Mouse (Mus musculus): ENCODE measurements around the gene Gramd1b.

Gene Gramd1b

DNA sequence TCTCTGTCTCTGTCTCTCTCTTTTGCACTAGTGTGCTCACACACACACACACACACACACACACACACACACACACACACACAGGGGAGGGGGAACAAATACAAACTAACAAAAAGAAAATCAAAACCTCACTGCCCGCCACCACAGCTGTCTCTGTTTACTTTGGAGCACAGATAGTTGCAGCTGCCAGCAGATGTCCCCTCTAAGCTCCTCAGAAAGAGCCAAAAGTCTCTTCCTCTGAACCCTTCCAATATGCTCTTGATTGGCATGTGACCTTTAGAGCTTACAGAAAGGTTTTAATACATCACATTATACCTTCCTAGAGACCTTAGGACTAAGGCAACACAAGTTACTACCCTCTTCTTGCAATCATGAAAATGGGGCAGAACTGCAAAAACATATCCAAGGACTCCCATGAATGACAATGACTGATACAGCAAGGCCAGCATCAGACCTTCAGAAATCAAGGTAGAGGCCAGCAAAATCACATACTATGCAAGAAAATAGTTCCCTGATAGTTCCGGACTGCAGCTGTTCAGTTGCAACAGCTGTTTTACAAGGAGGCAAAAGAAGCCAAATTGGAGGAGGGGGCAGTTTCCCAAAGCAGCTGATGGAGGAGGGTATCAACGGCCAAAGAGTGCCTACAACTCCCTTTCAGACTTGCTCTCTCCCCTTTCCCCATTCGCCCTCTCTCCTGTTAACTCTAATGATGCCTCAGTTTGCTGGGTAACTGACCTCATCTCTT lies 72.5 kb downstream of the Gramd1b start:
- DNase-seq (ENCODE audit: low spot score in 2 of 2), result no peak

DNA sequence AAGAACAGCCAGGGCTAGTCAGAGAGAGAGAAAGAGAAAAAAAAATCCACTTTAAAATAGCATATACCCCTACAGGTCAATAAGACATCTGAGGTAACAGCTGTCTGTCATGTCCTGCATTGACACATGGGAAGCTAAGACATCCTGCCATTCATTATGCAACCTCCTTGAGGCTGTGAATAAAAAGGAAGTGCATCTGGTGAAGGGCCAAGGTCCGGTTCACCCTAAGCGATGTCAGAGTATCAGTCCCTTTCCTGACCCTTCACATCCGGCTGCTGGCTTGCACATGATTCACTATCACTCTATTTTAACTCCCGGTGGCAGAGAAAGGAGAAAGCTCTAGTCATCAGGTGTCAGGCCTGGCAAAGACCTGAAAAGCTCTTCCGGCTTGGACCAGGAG lies 73.7 kb downstream of the Gramd1b start:
- no peak for DNase-seq (ENCODE audit: low spot score in 2 of 2)

DNA sequence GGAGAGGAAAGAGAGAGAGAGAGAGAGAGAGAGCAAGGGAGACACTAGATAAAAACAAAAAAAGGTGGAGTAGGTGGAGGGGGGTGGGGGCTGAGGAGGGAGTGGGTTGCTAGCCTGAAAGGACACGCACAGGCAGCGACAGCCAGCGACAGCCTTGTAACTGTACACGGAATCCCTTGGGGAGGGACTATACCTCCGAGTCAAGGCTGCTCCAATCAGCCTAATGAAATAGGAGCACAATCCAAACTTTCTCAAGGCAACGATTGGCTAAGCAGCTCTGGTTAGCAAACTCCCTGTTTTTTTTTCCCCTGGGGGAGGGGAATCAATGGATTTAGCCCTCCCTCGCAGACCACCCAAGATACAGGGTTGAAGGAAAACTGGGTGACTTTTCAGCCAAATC lies 75.0 kb downstream of the Gramd1b start:
- peak in 1 of 2 experiments; percentile 22 for DNase-seq (ENCODE audit: low spot score in 2 of 2)

DNA sequence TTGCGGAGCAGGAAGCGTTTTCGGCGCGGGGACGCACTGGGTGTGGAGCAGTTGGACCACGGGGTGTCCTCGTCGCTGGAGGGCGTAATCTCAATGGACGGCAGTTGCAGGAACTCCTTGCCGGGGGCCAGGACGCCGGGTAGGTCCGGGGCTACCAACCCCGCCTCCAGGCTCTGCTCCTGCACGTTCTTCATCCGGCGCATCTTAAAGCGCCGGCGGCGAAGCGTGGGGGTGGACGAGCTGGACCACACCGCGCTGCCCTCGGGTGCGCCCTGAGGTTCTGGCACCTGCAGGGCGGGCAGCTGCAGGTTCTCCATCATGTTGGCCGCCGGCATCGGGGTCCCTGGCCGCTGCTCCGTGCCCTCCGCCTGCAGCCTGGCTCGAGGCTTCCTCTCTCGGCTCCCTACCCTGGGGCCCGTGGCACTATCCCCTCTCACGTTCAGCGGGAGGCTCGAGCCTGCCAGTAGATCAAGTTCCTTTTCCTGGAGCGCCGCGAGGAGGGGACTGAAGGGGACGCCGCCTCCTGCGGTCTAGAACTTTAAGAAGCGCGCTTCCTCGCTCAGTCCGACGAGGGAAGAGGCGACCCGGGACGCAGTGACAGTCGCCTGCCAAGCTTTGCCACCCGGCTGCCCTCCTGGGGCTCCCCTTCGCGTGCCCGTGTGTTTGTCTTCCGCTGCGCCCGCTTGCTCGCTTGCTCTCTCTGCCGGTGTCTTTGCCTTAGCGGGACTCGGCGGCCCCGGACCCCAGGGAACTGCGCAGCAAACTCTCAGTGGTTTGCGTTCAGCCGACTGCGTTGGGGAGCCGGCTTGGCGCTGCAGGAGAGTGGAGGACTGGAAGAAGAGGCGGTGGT lies 75.6 kb downstream of the Gramd1b start:
- DNase-seq (ENCODE audit: low spot score in 2 of 2), result peak; percentile 18 to 19

DNA sequence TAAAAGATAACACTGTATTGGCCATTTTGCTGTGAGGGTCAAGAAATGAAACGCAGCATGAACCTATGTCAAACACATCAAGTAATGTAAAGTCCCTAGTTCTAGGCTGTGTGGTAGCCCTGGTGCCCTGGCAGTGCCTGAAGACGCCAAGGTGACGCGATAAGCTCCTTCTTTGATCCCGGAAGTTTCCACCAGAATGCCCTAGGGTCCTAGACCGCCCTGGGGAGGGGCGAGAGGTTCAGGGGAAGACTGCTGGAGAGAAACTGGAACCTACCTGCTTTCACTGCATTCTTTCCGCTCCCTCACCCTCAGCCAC lies 76.2 kb downstream of the Gramd1b start:
- DNase-seq (ENCODE audit: low spot score in 2 of 2), result no peak

DNA sequence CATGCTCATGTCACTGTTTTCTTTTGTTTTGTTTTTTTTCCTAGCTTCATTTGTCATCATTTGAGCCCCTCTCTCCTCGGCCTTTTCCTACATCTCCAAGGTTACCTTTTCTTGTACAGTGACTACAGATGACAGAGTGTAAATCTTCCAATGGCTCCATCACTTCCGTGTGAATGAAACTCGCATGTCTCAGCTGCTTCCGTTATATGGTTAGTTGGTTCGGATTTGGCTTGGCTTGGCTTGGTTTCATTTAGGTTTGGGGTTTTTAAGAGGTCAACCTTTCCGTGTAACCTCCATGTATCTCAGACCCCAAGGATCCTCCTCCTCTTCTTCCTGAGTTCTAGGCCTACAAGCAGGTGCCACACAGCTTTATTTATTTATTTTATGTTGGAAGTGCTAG lies 77.3 kb downstream of the Gramd1b start:
- no peak for DNase-seq (ENCODE audit: low spot score in 2 of 2)

DNA sequence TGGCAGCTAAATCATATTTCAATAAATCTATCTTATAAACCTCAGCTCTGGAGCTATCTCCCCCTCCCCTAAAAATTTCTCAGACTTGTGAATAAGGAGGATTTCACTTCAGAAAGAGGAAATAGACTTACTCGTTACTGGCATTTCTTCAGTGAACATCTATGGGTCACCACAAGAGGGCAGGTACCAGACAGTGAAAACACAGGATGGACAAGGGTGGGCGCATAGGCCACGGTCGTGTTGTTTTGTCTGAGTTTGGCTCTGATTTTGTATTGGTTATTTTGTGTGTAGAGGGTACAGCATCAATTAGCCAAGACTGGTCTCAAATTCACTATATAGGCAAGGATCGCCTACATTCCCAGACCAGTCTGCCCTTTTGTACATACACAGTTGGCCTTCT lies 79.0 kb downstream of the Gramd1b start:
- DNase-seq (ENCODE audit: low spot score in 2 of 2), result no peak

DNA sequence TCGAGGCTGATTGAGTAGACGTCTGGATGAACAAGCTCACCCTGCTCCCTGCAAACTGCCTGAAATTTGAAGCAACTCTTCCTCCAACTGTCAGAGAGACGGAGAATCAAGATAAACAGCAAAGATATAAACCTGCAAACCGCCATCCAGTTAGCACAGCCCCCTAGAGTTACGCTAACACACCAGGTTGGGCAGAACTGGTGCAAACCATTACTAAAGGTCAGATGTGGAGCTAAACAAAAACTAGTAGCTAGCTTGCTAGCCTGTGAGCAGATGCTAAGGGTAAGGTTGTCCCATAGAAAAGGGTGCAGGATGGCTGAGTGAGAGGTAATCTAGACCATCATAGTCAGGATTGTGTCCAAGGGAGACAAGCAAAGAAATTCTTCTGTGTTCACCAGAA lies 80.4 kb downstream of the Gramd1b start:
- DNase-seq (ENCODE audit: low spot score in 2 of 2), result no peak

DNA sequence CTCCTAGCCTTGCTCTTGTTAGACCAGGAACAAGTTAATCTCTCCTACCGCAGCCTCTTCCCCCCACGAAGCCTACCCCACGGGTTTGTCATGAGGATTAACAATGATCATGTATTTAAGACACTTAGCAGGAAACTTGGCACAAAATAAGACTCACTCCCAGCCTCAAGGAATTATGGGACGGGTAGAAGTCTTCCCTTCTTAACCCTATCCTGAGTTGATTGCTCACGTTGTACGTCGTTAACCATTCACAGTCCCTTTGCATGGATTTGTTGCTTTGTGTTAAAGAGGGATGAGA lies 80.8 kb downstream of the Gramd1b start:
- no peak for DNase-seq (ENCODE audit: low spot score in 2 of 2)

DNA sequence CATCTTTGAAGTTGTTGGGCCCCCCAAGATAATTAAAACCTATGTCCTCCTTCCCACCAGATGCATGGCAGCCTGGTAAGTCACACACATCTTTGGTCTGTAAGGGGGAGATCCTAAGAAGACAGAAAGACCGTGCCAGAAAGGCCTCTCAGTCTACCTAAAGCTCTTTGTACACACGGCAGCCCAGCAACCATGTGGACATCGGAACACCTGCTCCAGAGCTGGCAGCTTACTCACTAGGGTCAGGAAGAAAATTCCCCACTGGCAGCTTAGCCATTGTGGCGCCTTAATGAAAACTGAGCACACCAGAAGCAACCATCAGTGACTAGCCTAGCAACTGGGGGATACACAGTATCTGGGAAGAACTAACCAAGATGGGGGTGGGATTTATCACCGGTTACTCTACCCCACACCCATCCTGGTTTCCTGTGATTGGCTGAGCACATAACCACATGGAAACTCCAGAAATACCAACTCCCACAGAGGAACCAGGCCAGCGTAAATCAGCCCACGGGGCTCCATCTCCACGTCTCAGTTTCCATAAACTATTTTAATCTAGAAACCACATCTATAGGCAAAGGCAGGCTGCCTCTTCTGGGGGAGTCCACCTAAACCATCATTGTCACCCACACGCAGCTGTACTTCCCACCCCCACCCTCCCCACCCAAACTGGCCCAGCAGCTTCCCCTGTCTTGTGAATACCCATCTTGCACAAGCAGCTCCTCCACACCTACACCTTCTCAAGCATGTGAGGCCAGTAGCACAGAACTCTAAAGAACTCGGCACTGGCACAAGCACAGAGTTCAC lies 81.4 kb downstream of the Gramd1b start:
- peak; percentile 52 to 66 for DNase-seq (ENCODE audit: low spot score in 2 of 2)

DNA sequence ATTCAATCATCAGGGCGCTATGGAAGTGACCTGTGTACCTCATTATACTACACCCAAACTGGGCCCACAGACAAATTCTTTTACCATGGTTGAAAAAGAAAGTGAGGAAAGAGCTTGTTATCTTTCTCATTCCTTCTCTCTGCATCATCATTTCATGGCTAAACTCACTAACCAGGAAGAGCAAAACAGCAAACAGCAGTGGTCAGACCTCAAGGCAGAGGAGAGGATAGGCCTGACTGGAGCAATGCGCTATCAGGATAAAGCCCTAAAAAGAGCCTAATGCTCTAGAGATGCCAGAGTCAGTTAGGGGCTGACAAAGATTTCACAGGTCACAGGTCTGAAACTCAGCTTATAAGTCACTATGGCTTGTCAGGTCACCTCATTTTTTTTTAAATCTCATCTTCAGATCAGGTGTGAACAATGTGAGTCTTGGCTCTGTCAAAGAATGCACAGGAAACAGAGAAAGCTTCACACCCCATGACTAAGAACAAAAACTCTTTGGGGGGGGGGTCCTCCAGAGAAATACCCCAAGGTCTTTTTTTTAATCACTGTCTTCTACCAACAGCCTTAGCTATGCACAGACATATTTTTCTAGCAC lies 82.4 kb downstream of the Gramd1b start:
- DNase-seq (ENCODE audit: low spot score in 2 of 2), result no peak

DNA sequence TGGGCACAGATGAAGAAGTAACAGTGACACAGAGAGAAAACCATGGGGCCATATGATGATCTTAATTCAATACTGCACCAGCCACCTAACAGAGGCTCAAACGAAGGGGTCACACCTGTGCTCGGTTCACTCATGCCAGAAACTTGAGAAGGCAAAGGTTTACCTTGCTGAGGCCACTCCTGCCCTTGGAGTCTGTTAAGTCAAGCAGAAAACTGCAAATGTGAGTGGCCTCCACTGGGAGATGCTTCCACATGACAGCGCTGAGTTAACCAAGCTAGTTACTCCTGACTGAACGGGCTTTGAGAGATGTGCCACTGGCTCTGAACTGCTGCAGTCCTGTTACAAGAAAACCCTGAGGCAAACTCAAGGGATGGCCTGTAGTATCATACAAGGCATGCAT lies 83.9 kb downstream of the Gramd1b start:
- DNase-seq (ENCODE audit: low spot score in 2 of 2), result no peak

DNA sequence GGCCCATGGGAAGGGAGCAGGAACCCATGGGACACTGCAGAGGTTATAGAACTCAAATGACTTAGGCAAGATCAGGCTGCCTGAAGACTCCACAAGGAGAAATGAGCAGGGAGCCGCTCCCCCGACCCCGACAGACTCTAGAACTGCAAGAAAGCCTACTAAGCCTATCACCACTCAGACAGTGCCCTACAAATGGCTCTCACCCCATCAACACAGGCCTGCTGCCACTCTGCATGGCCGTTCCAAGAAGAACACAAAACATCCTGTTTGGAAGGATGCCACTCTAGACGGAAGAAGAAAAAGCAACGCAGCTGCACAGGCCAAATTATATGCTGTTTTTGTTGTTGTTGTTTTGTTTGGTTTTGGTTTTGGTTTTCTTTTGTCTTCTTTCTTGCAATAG lies 86.2 kb downstream of the Gramd1b start:
- DNase-seq (ENCODE audit: low spot score in 2 of 2), result no peak

DNA sequence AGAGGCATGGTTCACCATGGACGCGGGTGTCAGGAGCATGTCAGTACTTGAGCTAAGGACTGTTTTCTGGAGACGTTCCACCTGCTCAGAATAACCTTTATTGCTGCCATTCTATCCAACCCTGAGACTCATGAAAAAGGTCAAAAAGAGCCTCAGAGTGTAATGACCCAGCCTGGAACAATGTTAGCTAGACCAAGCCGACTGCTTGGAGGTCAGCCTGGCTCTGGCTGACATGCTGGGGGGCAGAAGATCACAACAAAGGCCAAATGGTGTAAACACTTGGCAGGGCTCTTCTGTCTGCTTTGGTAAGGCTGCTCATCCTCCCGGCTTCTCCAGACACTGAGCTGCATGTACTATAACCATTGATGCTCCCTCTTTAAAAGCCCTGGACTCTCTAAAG lies 88.4 kb downstream of the Gramd1b start:
- DNase-seq (ENCODE audit: low spot score in 2 of 2), result no peak

DNA sequence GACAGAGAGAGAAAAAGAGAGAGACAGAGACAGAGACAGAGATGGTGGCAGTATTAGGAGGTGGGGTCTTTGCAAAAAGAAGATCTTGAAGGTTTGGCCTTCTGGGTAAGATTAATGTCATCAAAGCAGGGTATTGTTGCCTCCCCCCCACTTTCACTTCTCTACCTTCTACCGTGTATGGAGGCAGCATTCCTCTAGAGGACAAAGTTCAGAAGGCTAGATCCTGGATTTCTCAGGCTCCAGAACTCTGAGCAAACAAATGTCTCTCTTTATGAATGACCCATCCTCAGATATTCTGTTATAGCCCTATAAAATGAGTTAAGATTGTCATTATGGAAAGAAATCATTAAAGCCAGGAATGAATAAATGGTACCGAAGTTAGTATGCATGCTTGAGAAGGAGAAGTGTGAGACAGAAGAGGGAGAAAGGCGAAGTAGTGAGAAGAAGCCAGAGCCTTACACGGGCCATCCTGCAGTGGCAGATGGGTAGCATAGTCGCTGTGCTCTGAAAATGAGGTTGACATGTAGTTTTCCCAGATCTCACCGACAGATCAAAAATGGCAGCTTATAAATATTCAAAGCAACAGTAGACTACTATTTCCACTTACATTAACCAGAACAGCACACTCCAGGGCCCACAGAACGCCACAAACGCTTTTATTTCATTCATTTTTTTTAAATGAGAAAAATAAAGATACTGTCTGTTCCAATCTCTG lies 91.1 kb downstream of the Gramd1b start:
- no peak for DNase-seq (ENCODE audit: low spot score in 2 of 2)

DNA sequence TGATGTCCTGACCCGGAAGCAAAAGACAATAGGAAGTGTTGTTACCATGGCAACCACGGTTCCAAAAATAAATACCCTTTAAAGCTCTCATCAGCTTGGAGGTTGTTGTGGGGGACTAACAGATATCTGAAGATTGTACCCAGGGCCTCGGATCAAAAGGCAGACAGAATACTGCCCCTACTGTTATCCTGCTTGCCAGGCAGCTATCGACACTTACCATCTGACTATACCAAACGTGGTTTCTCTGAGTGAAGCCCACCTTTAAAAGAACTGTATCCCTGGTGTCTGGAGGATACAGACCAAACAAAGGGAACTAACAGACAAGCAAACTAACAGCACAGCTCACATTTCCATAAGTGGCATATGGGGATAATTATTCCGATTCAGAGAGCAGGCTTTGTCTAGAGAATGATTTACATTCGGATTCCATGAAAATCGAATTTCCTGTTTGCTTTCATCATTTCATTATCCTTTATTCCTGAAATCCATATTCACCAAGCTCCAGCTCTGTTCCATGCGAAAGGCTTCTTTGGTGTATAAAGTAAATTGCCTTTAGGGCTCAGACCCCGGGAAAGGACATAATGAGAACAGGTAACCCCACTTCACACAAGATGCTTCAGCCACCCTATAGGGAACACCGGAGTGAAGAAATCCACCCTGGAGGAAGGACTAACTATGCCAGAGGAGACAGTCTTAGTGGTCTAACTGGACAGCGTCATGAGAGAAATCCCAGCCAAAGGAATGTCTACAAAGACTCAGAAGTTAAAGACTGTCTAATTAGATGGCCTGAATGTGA lies 92.3 kb downstream of the Gramd1b start:
- DNase-seq (ENCODE audit: low spot score in 2 of 2), result no peak

DNA sequence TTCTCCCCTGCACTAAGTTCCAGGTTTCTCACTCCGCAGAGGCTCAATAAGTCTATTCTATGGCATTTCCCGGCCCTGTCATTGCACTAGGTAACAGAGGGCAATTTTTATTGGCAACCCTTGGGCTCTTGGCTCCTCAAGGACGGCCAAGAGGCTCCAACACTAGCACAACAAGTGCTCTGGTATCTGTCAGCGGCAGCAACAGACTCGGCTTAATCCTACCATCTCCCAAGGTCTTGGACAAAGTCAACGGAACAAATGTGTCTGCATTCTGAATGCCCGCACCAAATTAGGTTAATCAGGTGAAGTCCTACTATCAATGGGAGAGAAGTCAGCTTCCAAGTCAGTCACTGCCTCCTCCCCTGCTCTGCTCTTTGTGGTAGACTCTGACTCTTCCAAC lies 93.3 kb downstream of the Gramd1b start:
- no peak for DNase-seq (ENCODE audit: low spot score in 2 of 2)

DNA sequence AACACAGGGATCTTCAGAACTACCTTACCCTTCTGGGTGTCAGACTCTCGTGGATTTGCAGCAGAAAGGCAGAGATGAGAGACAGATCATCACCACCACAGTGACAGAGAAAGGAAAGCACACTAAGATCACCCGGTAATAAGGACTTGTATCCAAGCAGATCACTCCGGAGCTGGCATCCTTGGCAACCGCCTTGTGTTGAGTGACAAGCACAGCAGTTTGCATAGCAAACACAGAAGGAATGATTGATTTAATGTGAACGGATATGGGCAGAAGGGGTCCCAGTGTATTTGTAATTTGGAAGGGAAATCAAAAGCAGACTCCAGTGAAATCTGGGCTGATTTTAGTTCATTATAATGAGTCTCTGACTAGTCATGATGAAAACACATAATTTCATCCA lies 97.9 kb downstream of the Gramd1b start:
- DNase-seq (ENCODE audit: low spot score in 2 of 2), result no peak

DNA sequence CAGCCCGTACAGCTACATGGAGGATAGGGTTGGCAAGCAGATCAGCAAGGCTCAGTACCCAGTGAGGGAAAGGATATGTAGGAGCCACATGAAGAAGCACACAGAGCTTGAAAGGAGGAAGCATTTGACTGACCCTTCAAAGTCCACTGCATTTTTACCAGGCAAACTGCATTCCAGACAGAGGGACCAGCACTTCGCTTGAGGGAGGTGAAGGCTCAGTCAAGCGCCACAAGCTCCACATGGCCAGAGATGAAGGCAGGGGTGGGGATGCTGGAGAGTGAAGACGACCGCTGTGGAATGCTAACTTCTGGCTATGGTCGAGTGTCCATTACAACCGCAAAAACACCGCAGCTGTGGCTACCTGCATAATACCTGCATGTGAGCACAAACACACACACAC lies 100.2 kb downstream of the Gramd1b start:
- no peak for DNase-seq (ENCODE audit: low spot score in 2 of 2)

DNA sequence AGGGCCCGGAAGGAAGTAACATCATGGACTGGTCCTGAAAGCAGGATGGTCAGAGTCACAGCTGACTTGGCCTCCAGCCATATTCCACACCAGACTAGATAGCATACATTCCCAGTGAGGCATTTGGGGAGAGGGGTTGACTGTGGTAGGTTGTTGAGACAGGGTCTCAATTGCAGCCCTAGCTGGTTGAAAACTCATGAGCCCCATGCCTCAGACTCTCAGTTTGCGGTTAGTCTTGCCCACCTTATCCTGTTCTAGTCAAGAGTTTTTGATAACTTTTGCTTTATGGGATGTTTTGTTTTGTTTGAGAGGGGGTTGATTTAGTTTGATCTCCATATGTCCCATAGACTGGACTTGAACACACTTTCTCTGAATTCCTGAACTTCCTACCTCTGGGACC lies 103.5 kb downstream of the Gramd1b start:
- DNase-seq (ENCODE audit: low spot score in 2 of 2), result no peak
